Mouse (Mus musculus): ENCODE results near the gene Taf4. TPM values are rescaled to one million over a fixed set of nuclear protein-coding genes. Genes with fewer than 3 reads are reported as not detected.
A peak's percentile ranks its signal among the peaks of the same experiment; 100 is the strongest.

Taf4 gene
- polyA plus RNA-seq, 1 experiment from 2014 or later: 4.2 TPM

DNA sequence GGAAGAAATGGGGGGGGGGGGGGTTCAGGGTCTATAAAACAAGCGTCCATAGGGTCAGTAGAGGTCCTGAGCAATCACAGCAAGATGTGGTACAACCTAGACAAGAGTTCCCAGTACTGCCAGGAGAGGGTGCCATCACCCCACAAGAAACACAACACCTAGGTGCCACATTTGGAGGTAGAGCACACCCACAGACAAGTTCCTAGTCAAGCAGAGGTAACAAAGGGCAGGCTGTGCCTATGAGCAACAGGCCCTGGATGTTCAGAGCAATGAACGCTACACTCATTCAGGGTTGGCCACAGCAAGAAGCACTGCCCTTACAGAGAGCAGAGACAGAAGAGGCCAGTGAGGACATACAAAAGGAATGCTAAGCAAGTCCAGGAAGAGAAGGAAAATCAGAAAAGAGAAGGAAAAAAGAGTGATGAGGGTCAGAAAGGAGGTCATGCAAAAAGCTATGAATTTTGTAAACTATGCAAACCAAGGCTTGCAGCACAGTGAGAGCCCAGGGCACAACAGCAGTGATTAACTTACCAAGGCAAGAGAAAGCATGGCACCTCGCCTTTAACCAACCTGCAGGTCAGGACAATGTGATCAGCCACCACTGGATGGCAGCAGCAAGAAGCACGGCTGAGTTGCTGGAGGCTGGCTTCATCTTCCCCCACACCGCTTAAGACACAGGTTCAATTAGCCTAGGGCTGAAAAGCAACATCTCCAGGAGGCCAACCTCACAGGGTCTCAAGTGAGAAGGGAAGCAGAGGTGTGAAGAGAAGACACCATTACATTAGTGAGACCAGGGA, 59.4 kb downstream of the Taf4 start:
- no peaks in the 10 kb centered on the region for H3K4me1 ChIP-seq
- H3K9me3 ChIP-seq: peaks cover 3% of the 10 kb centered on the region
- H3K27me3 ChIP-seq (ENCODE audit: poor library complexity, severe bottlenecking): no peaks in the 10 kb centered on the region
- no peak overlapping the region for H3K27ac ChIP-seq
- peaks cover 99% of the 10 kb centered on the region for H3K36me3 ChIP-seq (replicated peaks)
- DNase-seq (ENCODE audit: extremely low spot score, low spot score): peak; percentile 53
- no peak overlapping the region for H3K4me3 ChIP-seq
- WGBS: 32% methylated on average over 5 of the region's 5 CpGs

DNA sequence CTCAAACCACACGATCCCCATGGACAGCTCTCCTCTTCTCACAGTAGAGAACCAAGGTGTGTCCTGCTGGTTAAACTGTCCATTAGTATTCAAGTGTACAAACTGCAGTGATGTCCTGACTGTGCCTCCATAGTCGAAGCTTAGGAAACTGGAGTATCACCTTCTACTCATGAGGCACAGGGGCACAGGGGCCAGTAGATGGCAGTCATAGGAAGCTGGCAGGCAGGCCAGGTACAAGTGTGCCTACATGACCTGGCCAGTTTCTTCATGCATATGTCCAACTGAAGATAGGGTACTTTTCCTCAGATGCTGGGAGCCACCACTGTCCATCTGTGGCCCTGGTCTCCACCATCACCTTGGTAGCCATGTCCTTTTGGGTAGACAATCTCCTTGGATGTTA, 62.2 kb downstream of the Taf4 start:
- Histone ChIP-seq H3K36me3 (replicated peaks) (peaks cover 89% of the 10 kb centered on the region), H3K9me3 (no peaks in the 10 kb centered on the region), H3K4me1 (no peaks in the 10 kb centered on the region), H3K4me3 (no peak overlapping the region), H3K27me3 (ENCODE audit: poor library complexity, severe bottlenecking) (no peaks in the 10 kb centered on the region), H3K27ac (no peak overlapping the region)
- no peak for DNase-seq (ENCODE audit: extremely low spot score, low spot score)
- whole genome bisulfite sequencing: 84% methylated on average over 2 of the region's 2 CpGs

DNA sequence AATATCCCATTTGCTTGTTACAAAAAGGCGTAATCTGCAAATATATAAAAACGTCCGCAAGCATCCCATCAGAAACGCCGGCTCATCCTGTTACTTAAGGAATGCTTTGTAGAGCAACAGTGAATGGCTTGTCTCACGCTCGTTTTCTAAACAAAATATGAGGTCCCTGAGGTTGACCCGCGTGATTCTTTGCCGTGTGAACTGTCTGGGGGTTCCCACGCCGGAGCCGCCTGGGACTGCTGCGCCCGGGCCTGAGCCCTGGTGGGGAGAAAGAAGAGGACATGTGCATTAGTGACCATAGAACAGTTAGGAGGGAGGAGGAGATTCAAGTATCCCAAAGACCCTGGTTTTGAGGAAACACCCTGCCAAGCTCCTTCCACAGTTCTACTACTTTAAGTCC, 63.1 kb downstream of the Taf4 start:
- H3K27ac ChIP-seq: no peak overlapping the region
- H3K9me3 ChIP-seq: no peaks in the 10 kb centered on the region
- peaks cover 80% of the 10 kb centered on the region for H3K36me3 ChIP-seq (replicated peaks)
- no peaks in the 10 kb centered on the region for H3K27me3 ChIP-seq (ENCODE audit: poor library complexity, severe bottlenecking)
- no peaks in the 10 kb centered on the region for H3K4me1 ChIP-seq
- DNase-seq (ENCODE audit: extremely low spot score, low spot score): no peak
- WGBS: 86% methylated on average over 15 of the region's 15 CpGs
- no peak overlapping the region for H3K4me3 ChIP-seq

DNA sequence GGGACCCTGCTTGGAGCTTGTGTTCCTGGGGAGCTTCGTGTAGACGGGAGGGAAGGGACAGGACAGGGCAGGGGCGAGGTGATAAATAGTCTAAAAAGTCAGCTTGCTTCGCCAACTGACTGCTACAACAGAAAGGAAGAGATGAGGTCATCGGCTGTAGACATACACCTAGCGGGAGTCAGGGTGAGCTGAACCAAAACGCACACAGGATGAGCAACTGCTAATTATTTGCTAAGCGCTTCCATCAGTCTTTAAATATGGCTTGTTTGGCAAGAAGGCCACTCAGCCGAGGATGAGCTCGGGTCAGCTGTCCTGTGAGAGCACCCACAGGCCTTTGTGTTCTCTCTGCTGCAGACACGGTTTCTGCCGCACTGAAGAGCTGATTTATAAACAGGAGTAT, 63.5 kb downstream of the Taf4 start:
- H3K27me3 ChIP-seq (ENCODE audit: poor library complexity, severe bottlenecking): no peaks in the 10 kb centered on the region
- H3K9me3 ChIP-seq: no peaks in the 10 kb centered on the region
- H3K36me3 ChIP-seq (replicated peaks): peaks cover 76% of the 10 kb centered on the region
- H3K27ac ChIP-seq: no peak overlapping the region
- WGBS: 87% methylated on average over 12 of the region's 12 CpGs
- H3K4me1 ChIP-seq: no peaks in the 10 kb centered on the region
- no peak overlapping the region for H3K4me3 ChIP-seq
- DNase-seq (ENCODE audit: extremely low spot score, low spot score): no peak

DNA sequence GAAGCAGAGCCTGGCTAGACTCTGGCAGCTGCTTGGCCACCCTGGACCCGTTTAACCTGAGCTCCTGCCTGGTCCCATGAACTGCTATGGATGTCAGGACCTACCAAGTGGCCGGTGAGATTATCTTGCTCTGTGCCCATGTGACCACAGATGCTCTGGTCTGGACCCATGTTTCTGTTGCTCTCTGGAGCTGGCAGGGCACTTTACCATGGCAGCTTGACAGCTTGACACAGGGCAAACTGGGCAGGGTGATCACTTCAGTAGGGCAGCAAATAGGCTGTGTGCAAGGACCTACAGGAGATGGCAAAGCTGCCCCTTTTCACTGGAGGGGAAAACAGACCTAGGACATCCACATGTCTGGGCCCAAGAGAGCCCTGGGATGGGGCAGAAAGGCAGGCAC, 79.5 kb downstream of the Taf4 start:
- 0 out of 2 replicates have a peak, but pooled peaks cover 4% of the 10 kb centered on the region for H3K4me1 ChIP-seq

DNA sequence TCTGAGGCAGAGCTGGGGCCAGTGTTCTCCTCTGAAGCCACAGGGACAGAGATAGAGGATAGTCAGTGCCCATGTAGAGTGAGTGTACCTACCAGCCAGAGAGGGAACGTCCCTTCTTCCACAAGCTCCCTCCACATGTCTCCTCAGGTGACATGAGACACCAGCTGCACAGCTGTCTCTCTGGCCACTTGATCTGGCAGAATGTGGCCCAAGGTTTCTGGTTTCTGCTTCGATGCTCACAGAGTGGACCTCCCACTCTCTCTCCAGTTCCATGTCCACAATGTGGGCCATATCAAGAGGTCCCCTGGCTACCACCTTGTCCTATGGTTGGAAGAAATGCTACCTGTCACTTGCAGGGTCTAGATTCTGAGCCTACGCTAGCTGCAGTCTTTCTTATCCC, 85.4 kb downstream of the Taf4 start:
- Histone ChIP-seq H3K27me3 (ENCODE audit: poor library complexity, severe bottlenecking) (no peaks in the 10 kb centered on the region), H3K4me3 (no peak overlapping the region), H3K9me3 (no peaks in the 10 kb centered on the region), H3K36me3 (replicated peaks) (peaks cover 32% of the 10 kb centered on the region), H3K4me1 (0 out of 2 replicates have a peak, but pooled peaks cover 4% of the 10 kb centered on the region), H3K27ac (no peak overlapping the region)
- 89% methylated on average over 3 of the region's 3 CpGs for WGBS
- no peak for DNase-seq (ENCODE audit: extremely low spot score, low spot score)

More for the DNA sequence above, 79.5 kb downstream of the Taf4 start:
- H3K4me3 ChIP-seq: no peak overlapping the region
- H3K27me3 ChIP-seq (ENCODE audit: poor library complexity, severe bottlenecking): no peaks in the 10 kb centered on the region
- no peak overlapping the region for H3K27ac ChIP-seq
- H3K9me3 ChIP-seq: no peaks in the 10 kb centered on the region
- no peak for DNase-seq (ENCODE audit: extremely low spot score, low spot score)
- H3K36me3 ChIP-seq (replicated peaks): peaks cover 9% of the 10 kb centered on the region; the same call in 1 of the 2 replicates
- 91% methylated on average over 2 of the region's 2 CpGs for WGBS

DNA sequence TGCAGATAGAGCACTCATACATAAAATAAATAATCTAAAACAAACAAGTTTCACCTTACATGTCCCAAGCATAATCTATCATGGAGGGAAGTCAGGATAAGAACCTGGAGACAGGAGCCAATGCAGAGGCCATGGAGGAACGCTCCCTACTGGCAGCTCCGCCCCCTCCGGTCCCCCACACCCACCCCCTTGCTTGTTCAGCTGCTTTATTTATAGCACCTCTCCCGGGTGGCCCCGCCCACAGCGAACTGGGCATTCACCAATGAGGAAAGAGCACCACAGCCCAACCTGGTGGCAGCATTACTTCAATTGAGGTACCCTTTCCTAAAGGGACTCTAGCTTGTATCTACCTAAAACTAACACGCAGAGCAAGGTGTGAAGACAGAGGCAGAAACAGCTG, 91.9 kb downstream of the Taf4 start:
- peaks cover 23% of the 10 kb centered on the region for H3K36me3 ChIP-seq (replicated peaks)
- WGBS: 49% methylated on average over 7 of the region's 7 CpGs

DNA sequence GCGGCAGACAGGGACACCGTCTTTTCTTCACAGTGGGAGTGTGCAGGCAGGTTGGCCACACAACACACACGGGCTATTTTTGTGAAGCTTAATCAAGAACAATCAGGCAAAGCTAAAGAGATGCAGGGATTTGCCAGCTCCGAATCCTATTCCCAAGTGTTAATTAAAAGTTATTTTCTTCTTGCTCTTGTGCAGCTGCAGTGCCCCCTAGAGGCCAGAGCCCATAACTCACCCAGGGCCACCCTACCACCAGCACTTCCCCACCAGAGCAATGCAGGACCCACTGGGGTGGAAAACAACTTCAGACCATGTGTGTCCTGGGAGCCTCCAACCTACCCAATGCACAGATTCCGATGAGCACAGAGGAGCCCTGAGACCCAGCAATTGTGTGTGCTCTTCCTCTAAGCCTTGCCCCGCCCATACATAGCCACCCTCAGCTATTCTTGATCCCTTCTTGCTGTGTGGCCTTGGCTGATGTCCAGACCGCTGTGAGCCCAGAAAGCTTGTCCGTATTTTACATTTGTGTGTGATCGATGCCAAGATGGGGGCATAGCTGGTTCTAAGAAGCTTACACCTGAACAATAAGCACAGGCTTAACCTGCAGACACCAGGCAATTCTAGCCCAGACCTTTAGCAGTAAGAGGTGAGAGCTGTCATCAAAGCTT, 98.8 kb downstream of the Taf4 start:
- Histone ChIP-seq H3K27me3 (ENCODE audit: poor library complexity, severe bottlenecking) (no peaks in the 10 kb centered on the region), H3K4me3 (no peak overlapping the region), H3K36me3 (replicated peaks) (0 out of 2 replicates have a peak, but pooled peaks cover 3% of the 10 kb centered on the region), H3K4me1 (no peaks in the 10 kb centered on the region; the same call in 1 of the 2 replicates), H3K27ac (no peak overlapping the region), H3K9me3 (no peaks in the 10 kb centered on the region)
- peak; percentile 50 for DNase-seq (ENCODE audit: extremely low spot score, low spot score)
- 72% methylated on average over 9 of the region's 9 CpGs for WGBS

More for the DNA sequence above, 91.9 kb downstream of the Taf4 start:
- no peak for DNase-seq (ENCODE audit: extremely low spot score, low spot score)
- H3K27ac ChIP-seq: no peak overlapping the region
- no peak overlapping the region for H3K4me3 ChIP-seq
- H3K9me3 ChIP-seq: no peaks in the 10 kb centered on the region
- no peaks in the 10 kb centered on the region for H3K4me1 ChIP-seq
- no peaks in the 10 kb centered on the region for H3K27me3 ChIP-seq (ENCODE audit: poor library complexity, severe bottlenecking)

DNA sequence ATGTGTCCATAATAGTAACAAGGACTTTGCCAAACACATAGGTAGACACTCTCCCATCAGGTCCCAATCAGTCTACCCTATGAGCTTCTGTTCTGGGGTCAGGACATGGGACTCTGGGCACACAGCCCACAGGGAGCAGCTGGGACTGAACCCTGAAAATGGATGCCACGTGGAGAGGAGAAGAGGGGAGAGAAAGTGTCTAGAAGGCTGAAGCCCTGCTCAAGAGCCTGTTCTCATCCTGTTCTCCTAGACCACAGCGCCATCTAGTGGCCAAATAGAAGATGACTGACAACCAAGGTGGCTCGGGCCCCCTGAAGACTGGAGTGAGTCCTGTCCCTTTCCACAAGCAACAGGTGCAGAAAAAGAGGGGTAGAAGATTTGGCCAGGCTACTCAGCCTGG, 101.3 kb downstream of the Taf4 start:
- peaks cover 2% of the 10 kb centered on the region for H3K4me1 ChIP-seq
- H3K9me3 ChIP-seq: no peaks in the 10 kb centered on the region
- no peak overlapping the region for H3K4me3 ChIP-seq
- peak; percentile 80 for DNase-seq (ENCODE audit: extremely low spot score, low spot score)
- no peak overlapping the region for H3K27ac ChIP-seq
- 0 out of 2 replicates have a peak, but pooled peaks cover 3% of the 10 kb centered on the region for H3K27me3 ChIP-seq (ENCODE audit: poor library complexity, severe bottlenecking)
- 5% methylated on average over 3 of the region's 3 CpGs for WGBS
- 0 out of 2 replicates have a peak, but pooled peaks cover 3% of the 10 kb centered on the region for H3K36me3 ChIP-seq (replicated peaks)

DNA sequence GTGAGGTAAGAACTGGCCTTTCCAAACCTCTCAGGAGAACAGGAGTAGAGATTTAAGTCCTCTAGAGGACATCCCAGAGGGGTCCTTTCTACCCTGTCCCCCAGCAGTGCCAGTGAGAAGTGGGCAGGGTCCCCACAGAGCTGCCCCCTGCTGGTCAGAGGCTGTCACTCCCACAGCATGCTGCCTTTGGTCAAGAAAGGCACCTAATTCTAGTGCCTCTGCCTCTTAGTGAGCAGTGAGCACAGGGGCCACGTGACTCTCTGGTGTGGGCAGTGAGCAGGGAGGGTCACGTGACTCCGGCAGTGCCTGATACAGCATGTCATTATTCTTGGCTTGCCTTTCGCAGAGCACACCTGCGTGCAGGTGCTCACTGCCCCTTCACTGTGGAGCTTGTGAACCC, 103.1 kb downstream of the Taf4 start:
- Histone ChIP-seq H3K9me3 (no peaks in the 10 kb centered on the region), H3K27ac (no peak overlapping the region), H3K27me3 (ENCODE audit: poor library complexity, severe bottlenecking) (peaks cover 7% of the 10 kb centered on the region; the same call in 1 of the 2 replicates), H3K4me1 (peaks cover 10% of the 10 kb centered on the region), H3K4me3 (no peak overlapping the region), H3K36me3 (replicated peaks) (0 out of 2 replicates have a peak, but pooled peaks cover 3% of the 10 kb centered on the region)
- DNase-seq (ENCODE audit: extremely low spot score, low spot score): peak; percentile 40
- WGBS: 53% methylated on average over 5 of the region's 5 CpGs

DNA sequence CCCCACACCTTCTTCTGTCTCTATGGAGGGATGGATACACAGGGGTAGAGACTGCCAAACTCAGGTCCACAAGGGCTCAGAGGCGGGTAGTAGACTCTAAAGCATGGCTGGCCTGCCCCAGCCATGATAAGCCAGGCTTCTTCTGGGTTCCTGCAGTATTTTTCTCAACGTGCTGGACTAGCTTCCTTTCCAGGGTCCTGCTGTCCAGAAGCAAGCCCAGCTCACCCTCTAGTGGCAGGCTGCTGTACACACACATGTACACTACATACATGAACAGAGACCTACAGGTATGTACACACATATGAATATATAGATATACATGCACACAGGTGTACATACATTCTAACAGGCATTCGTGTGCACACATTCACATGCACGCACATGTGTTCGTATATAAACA, 103.7 kb downstream of the Taf4 start:
- Histone ChIP-seq H3K4me3 (no peak overlapping the region), H3K4me1 (peaks cover 13% of the 10 kb centered on the region), H3K9me3 (no peaks in the 10 kb centered on the region), H3K36me3 (replicated peaks) (0 out of 2 replicates have a peak, but pooled peaks cover 3% of the 10 kb centered on the region), H3K27ac (0 out of 2 replicates have a peak overlapping the region, but pooled peaks have one; percentile 53), H3K27me3 (ENCODE audit: poor library complexity, severe bottlenecking) (peaks cover 10% of the 10 kb centered on the region; the same call in 1 of the 2 replicates)
- WGBS: 72% methylated on average over 5 of the region's 5 CpGs
- DNase-seq (ENCODE audit: extremely low spot score, low spot score): no peak

DNA sequence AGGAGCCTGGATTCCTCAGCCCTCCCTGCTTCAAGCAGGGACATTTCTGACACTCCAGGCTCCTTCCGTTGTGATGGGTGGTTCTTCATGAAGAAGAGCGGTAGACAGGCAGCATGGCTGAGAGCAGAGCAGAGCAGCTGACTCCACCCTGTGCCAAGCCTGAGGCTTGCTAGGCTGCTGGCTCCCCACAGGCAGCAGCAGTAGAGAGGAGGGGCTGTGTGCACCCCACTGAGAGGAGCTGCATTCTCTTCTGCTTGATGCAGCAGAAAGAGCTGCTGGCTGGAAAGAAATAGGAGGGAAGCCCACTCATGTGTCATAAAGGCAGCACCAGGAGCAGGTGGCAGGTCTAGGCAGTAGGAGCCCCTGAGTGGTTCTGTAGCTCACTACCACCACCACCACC, 106.6 kb downstream of the Taf4 start:
- 18% methylated on average over 2 of the region's 2 CpGs for WGBS
- Histone ChIP-seq H3K27me3 (ENCODE audit: poor library complexity, severe bottlenecking) (peaks cover 10% of the 10 kb centered on the region; the same call in 1 of the 2 replicates), H3K9me3 (no peaks in the 10 kb centered on the region), H3K4me3 (no peak overlapping the region), H3K27ac (peak overlapping the region; percentile 21; the same call in 1 of the 2 replicates), H3K4me1 (peaks cover 13% of the 10 kb centered on the region), H3K36me3 (replicated peaks) (no peaks in the 10 kb centered on the region)
- DNase-seq (ENCODE audit: extremely low spot score, low spot score): no peak

DNA sequence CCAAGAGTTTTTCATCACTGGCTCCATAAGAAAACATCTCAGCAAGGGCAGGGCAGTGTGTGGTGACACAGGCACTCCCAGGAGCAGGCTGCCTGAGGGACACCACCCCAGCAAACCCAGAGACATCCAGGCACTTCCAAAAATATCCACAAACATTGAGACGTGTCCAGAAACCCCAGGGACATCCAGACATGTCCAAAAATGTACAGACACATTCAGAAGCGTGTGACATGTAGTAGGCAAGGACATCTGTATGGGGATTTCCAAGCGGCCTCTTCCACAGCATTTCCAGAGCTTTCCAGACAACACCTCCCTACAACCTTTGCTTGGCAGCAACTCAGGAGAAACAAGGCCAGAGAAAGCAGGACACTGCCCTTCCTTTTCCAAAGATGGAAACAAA, 108.8 kb downstream of the Taf4 start:
- Histone ChIP-seq H3K27me3 (ENCODE audit: poor library complexity, severe bottlenecking) (peaks cover 10% of the 10 kb centered on the region; the same call in 1 of the 2 replicates), H3K9me3 (no peaks in the 10 kb centered on the region), H3K36me3 (replicated peaks) (no peaks in the 10 kb centered on the region), H3K4me3 (no peak overlapping the region), H3K4me1 (peaks cover 23% of the 10 kb centered on the region), H3K27ac (0 out of 2 replicates have a peak overlapping the region, but pooled peaks have one; percentile 20)
- 82% methylated on average over 3 of the region's 3 CpGs for WGBS
- no peak for DNase-seq (ENCODE audit: extremely low spot score, low spot score)
